Mouse (Mus musculus) monocyte, adult 2 months (primary cell): Measurements from ENCODE around the gene Ccdc102a.

Source experiments
- DNase-seq, 2 experiments: peaks; one replicate each; pipeline ENCODE4 v3.0.0; 2022; ENCODE audit warnings: low spot score in 2 of 2, low read depth in 1 of 2

The Ccdc102a gene

DNA sequence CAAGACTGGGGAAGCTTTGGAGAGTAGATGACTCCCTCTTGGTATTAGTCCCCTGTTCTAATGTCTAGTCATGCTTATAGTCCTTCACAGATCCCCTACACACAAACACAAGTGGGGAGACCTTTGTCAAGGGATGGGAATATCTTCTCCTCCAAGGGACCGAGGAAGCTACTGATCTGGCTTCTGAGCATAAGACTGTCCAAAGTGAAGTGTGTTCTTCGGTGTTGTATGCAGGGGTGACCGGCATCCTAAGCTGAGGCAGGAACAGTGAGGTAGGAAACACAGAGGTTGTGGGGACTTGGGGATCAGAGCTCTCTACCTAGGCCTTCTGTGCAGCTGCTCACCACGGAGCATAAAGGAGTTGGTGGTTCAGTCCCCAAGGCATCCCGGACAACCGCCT is 4.3 kb upstream of the Ccdc102a start:
- DNase-seq, result no peak

- DNase-seq, result no peak
Observed at GRCm38 (mm10) chr8:94919256-94919655, 1.4 kb upstream of the Ccdc102a start.

- DNase-seq, result peak; percentile 53 to 72
Observed at GRCm38 (mm10) chr8:94917352-94917751, 546 bp downstream of the Ccdc102a start.

DNA sequence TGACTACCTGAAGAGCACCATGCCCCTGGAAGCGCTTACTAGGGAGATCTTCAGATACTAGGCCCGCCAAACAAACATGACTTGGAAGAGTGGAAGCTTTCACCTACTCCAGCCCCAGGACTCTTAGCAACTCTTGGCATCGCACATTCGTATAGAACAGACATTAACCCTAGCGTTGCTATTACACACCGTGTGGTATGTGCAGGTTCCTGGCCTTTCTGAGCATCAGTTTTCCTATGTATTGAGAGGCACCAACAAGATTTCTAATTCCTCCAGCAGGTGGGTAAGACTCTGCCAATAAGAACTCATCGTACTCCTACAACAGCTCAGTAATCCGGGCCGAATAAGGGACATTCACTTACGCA is 956 bp downstream of the Ccdc102a start:
- DNase-seq, result no peak

GRCm38 (mm10) chr8:94916311-94916959 is 1.5 kb downstream of the Ccdc102a start:
- DNase-seq, result no peak

DNA sequence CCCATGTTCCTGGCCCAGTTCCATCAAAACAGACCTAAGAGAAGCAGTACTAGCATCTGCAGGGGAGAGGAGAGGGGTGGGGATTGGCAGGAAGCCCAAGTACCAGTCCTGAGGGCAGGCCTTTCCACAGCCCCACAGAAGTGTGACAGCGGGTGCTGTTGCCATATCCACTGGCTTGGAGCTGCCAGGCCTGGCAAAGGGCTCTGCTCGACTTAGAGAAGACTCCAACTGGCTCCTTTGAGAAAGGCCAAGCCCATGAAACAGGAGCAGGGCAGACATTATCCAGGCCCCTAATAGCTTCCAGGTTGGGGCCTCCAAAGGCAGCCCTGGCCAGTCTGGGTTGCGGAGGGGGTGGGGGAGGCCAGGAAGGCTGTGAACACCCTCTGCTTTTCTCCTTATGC is 3.2 kb downstream of the Ccdc102a start:
- no peak for DNase-seq

- no peak for DNase-seq
Observed at GRCm38 (mm10) chr8:94914256-94914655, 3.6 kb downstream of the Ccdc102a start.

GRCm38 (mm10) chr8:94913061-94913660 is 4.7 kb downstream of the Ccdc102a start:
- no peak for DNase-seq

DNA sequence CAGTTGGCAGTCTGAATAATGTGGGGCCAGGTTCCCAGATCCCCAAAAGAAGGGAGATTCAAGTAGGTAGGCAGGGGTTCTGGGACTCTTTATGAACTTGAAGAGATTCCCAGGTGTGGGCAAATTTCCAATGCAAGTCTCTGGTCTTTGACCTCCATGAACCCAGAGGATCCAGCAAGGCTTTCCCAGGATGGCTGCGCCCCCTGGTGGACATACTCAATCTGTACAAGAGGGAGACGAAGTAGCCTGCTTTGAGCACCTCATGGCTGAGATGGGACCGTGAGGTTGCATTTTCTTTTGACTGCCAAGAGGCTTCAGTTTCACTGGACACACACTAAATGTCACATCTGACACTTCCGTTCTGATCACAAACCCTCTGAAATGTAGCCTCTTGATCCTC is 9.1 kb downstream of the Ccdc102a start:
- DNase-seq, result peak; percentile 40 to 59

DNA sequence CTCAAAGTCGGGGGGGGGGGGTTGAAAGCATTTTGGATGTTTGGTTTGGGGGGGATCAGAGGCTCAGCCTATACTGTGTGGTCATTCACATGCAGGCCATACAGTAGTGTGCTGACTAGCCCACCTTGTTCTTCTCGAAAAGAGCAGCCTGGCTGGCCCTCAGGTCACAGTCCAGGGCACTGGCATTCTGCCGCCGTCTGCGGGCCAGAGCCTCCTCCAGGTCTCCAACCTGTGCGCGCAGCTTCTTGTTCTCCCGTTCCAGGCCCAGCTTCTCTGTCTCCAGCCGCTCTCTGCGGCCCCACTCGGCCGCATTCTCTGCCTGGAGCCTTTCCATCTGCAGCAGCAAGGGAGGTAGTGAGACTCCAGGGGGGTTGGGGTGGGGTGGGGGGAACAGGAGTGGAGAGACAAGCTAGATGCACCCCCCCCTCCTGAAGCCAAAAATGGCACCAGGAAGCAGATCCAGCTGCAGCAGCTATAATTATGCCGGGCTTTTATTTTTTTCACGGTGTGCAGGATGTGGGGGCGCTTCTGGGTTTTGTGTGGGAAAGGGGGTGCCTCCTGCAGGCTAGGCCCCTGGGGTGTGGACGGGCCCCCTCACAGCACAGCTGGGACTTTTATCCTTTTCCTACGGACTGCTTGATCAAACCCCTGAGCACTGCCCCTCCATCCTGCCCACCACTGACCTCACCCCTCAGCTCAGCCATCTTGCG is 10.2 kb downstream of the Ccdc102a start:
- no peak for DNase-seq

- DNase-seq, result no peak
Observed at GRCm38 (mm10) chr8:94904450-94905175, 13.3 kb downstream of the Ccdc102a start.

DNA sequence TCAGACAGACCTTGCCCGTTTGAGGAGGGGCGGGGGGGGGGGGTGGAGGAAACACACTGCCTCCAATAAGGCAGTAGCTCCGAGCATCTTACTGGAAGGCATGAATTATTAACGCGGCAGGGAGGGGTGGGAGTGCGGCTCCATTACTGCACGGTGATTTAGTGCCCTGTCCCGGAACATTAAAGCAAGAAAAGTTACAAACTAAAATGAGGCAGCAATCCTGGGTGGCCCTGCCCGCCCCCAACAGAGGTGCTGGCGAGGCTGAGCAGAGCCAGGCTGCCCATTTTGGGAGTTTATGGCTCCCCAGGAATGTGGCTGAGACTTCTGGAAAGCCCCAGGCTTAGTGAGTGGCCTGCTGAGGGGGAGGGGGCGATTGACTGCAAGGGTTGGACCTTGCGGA is 14.2 kb downstream of the Ccdc102a start:
- DNase-seq, result no peak

GRCm38 (mm10) chr8:94901031-94901430 is 16.9 kb downstream of the Ccdc102a start:
- no peak for DNase-seq

DNA sequence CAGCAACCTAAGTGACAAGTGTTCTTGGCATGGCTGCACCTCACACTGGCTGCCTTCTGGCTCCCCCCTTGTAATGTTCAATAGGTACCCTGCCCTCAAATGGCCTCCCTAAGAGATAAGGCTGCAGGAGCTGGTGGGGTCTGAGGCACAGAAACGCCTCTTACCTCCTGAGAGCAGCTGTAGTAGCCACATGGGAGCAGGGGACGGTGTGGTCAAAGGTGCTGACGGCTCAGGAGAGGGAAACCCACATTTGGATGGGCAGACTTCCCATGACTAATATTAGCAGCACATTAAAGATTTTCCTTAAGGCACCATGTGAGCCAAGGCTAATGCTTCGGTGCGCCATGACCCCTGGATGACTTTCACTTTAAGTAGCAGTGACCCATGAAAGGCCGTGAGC is 17.3 kb downstream of the Ccdc102a start:
- no peak for DNase-seq

- DNase-seq, result no peak
Observed at GRCm38 (mm10) chr8:94899262-94899661, 18.6 kb downstream of the Ccdc102a start.

- no peak for DNase-seq
Observed at GRCm38 (mm10) chr8:94892917-94893316, 25.0 kb downstream of the Ccdc102a start.

DNA sequence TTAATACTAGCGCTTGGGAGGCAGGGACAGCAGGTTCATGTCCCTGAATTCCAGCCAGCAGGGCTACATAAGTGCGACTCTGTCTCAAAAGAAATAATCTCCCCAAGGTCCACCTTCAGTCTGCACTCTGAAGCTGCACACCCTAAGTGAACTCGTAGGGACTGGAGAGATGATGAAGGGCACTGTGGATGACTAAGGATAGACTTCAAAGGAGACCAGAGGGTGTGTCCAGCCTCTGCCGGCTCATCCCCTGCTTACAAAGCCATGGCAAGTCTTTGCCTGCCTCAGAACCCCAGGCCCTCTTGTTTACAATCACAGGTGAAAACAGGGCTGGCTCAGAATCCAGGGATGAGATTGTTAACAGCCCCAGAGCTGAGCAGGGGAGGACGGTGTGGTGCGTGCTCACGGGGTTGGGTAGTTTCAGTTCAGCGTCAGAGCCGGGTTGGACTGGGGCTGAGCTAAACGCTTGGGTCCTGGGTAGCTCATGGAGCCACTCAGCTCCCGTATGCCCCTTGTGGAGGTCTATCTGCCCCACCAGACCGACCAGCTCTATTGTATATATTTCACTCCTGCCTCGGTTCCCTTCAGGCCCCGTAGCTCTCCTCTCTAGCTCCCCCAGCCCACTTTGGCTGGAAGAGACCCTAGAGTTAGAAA is 29.4 kb downstream of the Ccdc102a start:
- DNase-seq, result no peak

DNA sequence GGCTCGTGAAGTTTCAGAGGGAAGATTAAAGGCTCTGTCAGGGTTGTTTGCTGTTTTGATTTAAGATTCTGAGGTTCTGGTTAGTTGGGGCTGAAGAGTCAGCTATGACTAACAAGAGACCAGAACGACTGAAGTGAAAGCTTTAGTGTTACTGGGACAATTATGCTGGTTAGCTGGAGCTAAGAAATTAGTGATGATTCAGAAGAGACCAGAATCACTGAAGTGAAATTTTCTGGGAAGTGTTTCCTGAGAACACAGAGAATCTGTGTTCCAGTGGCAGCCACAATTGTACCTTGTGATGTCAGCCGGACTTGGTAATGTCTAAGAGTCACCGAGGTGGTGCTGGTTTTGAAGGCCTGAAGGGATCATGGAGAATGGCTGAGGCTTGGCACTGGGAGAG is 37.2 kb downstream of the Ccdc102a start:
- no peak for DNase-seq

GRCm38 (mm10) chr8:94876820-94877219 is 41.1 kb downstream of the Ccdc102a start:
- no peak for DNase-seq

GRCm38 (mm10) chr8:94876197-94876730 is 41.6 kb downstream of the Ccdc102a start, which contains the start of gene Dok4:
Gene Dok4 (minus strand): TSS chr8:94876330.
- DNase-seq, result peak; percentile 22 to 37

DNA sequence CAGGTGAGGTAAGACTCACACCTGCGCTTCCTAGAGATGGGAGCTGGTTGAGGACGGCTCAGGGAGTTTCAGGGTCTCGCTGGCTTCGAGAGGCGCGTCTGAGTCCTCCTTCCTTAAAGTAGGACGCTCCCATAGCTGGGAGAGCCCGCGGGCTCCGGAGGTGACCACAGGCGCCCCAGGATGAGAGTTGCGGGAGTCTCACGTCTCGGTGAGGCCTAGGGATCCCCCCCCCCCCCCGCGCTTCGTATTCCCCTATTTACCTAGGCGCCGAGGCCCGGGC is 42.1 kb downstream of the Ccdc102a start:
- no peak for DNase-seq
